Mouse (Mus musculus): ENCODE measurements around the gene Magi1. TPM values are rescaled to one million over a fixed set of nuclear protein-coding genes. Genes with fewer than 3 reads are reported as not detected.
A peak's percentile ranks its signal among the peaks of the same experiment; 100 is the strongest.

The Magi1 gene
- polyA plus RNA-seq, 1 experiment from 2014 or later = 6.8 TPM

DNA sequence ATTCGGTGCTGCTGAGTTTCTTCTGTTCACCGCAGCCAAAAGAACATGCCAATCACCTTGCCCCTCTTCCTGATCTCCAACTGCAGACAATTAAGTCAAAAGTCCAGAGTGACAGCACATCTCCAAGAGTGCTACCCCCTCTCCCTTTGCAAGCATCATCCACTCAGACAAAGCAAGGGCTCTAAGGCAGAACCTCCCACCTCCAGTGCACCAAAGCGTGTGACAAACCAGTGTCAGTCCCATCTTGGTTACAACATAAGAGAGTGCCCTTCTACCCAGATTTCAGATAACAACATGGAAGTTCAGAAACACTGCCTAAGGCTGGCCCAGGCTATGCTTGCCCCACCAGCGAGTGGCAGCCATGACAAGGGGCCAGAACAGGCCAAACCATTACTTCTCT lies 554.9 kb downstream of the Magi1 start:
- Histone ChIP-seq H3K27ac (replicated peaks; ENCODE audit: low read depth, low read length) (no peak overlapping the region), H3K4me2 (ENCODE audit: low read depth, low read length) (no peak overlapping the region), H3K27me3 (replicated peaks; ENCODE audit: control insufficient read depth, insufficient read depth, low read length) (no peaks in the 10 kb centered on the region), H3K36me3 (ENCODE audit: control insufficient read depth, insufficient read depth, low read length) (no peaks in the 10 kb centered on the region), H3K4me1 (ENCODE audit: control insufficient read depth, insufficient read depth, low read length) (peaks cover 7% of the 10 kb centered on the region), H3K9me3 (ENCODE audit: control insufficient read depth, low read length) (no peaks in the 10 kb centered on the region), H3K9ac (ENCODE audit: low read depth, low read length) (no peak overlapping the region), H3K4me3 (ENCODE audit: low read depth, low read length) (no peak overlapping the region)
- 75% methylated on average over 4 of the region's 4 CpGs for WGBS
- DNase-seq (ENCODE audit: low spot score) (no peak), ATAC-seq (ENCODE audit: low read depth) (no peak)

DNA sequence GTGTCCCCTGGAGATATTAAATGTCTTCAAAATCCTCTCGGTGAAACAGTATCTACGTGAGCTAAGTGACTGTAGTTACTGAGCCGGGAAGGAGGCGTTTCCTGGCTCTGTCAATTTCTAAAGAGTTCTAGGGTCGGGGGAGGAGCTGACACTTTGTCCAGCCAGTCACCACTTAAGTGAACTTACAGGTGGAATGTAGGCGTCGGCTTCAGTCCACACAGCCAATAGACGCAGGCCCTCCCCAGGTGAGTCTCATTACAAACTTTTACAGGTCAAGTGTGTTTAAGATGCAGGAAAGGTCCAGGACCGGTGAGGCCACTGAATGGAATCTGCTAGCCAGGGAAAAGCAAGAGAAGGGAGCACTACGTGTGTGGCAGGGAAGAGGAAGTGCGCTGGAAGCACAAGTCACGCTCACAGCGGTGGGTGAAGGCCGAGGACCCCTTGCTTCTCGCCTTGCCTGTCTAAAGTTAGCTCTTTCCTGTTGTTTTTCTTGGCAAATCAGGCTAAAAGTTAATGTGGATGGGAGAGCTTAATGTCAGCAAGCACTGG lies 556.0 kb downstream of the Magi1 start:
- ATAC-seq (ENCODE audit: low read depth) (peak; percentile 41; the same call in 1 of the 2 replicates), DNase-seq (ENCODE audit: low spot score) (peak; percentile 31)
- Histone ChIP-seq H3K36me3 (ENCODE audit: control insufficient read depth, insufficient read depth, low read length) (no peaks in the 10 kb centered on the region), H3K9me3 (ENCODE audit: control insufficient read depth, low read length) (no peaks in the 10 kb centered on the region), H3K4me3 (ENCODE audit: low read depth, low read length) (no peak overlapping the region), H3K27me3 (replicated peaks; ENCODE audit: control insufficient read depth, insufficient read depth, low read length) (no peaks in the 10 kb centered on the region), H3K4me1 (ENCODE audit: control insufficient read depth, insufficient read depth, low read length) (peaks cover 13% of the 10 kb centered on the region), H3K4me2 (ENCODE audit: low read depth, low read length) (no peak overlapping the region), H3K27ac (replicated peaks; ENCODE audit: low read depth, low read length) (no peak overlapping the region), H3K9ac (ENCODE audit: low read depth, low read length) (no peak overlapping the region)
- 34% methylated on average over 15 of the region's 15 CpGs for WGBS

DNA sequence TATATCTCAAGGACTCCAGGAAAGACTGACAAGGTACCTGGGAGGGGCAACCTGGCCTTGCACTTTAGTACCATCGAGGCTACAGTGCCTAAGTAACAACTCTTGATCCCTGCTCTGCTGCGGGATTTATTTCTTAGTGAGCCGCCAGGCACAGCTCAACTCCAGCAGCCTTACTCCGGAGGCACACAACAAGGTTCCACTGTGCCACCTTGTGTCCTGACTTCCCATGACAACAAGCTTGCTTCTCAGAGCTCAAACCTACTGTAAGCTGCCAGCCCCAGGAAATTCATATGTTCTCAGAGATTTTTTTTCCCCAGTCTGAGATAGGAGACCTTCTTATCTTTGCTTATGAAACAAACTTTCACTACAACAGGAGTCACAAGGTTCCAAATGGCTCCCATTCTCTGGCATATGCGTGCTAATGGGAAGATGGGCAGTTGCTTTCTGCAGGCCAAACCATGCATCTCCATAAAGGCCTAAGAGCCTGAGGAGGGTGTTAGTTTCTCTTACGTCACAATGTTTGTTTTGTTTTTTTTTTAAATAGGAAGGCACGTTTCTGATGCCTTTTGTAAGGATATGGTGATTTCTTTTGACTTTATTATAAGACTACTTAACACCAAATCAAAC lies 556.8 kb downstream of the Magi1 start:
- no peak for ATAC-seq (ENCODE audit: low read depth)
- Histone ChIP-seq H3K9ac (ENCODE audit: low read depth, low read length) (no peak overlapping the region), H3K4me3 (ENCODE audit: low read depth, low read length) (no peak overlapping the region), H3K27ac (replicated peaks; ENCODE audit: low read depth, low read length) (no peak overlapping the region), H3K36me3 (ENCODE audit: control insufficient read depth, insufficient read depth, low read length) (no peaks in the 10 kb centered on the region), H3K27me3 (replicated peaks; ENCODE audit: control insufficient read depth, insufficient read depth, low read length) (no peaks in the 10 kb centered on the region), H3K9me3 (ENCODE audit: control insufficient read depth, low read length) (no peaks in the 10 kb centered on the region), H3K4me1 (ENCODE audit: control insufficient read depth, insufficient read depth, low read length) (peaks cover 13% of the 10 kb centered on the region), H3K4me2 (ENCODE audit: low read depth, low read length) (no peak overlapping the region)
- WGBS = 50% methylated on average over 7 of the region's 7 CpGs
- peak; percentile 60 for DNase-seq (ENCODE audit: low spot score)

DNA sequence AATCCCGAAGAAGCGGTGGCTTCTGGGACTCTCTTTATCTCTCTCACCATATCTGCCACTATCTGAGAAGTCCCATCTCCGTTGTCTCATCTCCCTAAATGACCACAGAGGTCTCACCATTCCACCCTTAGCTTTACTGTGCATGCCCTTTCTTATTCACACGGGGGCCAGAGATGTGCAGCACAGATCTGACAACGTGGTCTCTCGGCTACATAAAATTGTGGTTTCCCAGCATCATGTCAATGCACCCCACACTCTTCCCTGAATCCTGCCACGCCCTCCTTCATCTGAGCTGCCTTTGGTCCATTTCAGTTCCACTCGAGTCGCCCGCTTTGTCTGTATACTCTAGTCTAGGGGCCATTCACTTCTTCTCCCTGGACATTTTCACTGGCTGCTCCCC lies 557.6 kb downstream of the Magi1 start:
- no peak overlapping the region for H3K9ac ChIP-seq (ENCODE audit: low read depth, low read length)
- H3K4me2 ChIP-seq (ENCODE audit: low read depth, low read length) = no peak overlapping the region
- no peaks in the 10 kb centered on the region for H3K27me3 ChIP-seq (replicated peaks; ENCODE audit: control insufficient read depth, insufficient read depth, low read length)
- H3K36me3 ChIP-seq (ENCODE audit: control insufficient read depth, insufficient read depth, low read length) = no peaks in the 10 kb centered on the region
- no peak for DNase-seq (ENCODE audit: low spot score)
- H3K9me3 ChIP-seq (ENCODE audit: control insufficient read depth, low read length) = no peaks in the 10 kb centered on the region
- no peak overlapping the region for H3K27ac ChIP-seq (replicated peaks; ENCODE audit: low read depth, low read length)
- WGBS = 91% methylated on average over 10 of the region's 10 CpGs
- ATAC-seq (ENCODE audit: low read depth) = no peak
- peaks cover 13% of the 10 kb centered on the region for H3K4me1 ChIP-seq (ENCODE audit: control insufficient read depth, insufficient read depth, low read length)
- no peak overlapping the region for H3K4me3 ChIP-seq (ENCODE audit: low read depth, low read length)

DNA sequence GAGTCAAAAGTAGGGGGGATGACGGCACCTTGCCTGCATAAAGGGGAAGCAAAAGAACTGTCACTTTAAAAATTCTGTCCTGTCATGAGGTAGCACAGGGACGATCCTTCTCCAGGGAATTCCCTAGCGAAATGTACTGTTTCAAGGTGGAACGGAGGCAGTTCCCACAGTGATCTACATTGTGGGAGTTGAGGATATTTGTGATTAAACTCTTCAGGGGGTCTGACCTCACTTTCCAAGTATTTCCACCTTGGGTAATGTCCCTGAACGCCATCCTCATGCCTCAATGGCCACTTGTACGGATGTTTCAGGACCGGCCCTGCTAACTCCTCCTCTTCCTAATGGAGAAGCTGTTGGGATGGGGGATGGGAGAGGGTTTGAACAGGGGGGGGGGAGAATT lies 559.0 kb downstream of the Magi1 start:
- Histone ChIP-seq H3K9ac (ENCODE audit: low read depth, low read length) (no peak overlapping the region), H3K4me1 (ENCODE audit: control insufficient read depth, insufficient read depth, low read length) (peaks cover 13% of the 10 kb centered on the region), H3K4me2 (ENCODE audit: low read depth, low read length) (no peak overlapping the region), H3K27ac (replicated peaks; ENCODE audit: low read depth, low read length) (no peak overlapping the region), H3K9me3 (ENCODE audit: control insufficient read depth, low read length) (no peaks in the 10 kb centered on the region), H3K36me3 (ENCODE audit: control insufficient read depth, insufficient read depth, low read length) (no peaks in the 10 kb centered on the region), H3K4me3 (ENCODE audit: low read depth, low read length) (no peak overlapping the region), H3K27me3 (replicated peaks; ENCODE audit: control insufficient read depth, insufficient read depth, low read length) (no peaks in the 10 kb centered on the region)
- WGBS = 66% methylated on average over 7 of the region's 7 CpGs
- ATAC-seq (ENCODE audit: low read depth) = no peak
- no peak for DNase-seq (ENCODE audit: low spot score)

DNA sequence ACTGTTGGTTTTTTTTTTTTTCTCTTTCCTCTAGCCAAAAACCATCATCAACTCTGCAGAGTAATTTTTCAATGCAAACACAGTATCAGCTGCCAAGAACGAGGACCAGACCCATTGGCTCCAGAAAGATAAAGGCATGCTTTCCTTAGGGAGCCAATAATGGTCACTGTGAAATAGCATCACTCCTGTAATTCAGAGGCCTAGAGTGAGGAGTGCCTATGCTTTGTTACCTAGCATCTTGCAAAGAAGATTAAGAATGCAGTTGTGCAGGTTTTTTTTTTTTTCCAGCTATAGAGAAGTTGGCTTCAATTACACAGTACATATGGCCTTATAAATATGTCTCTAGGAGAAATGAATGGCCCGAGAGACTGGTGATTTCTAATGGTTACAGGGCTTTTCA lies 560.5 kb downstream of the Magi1 start:
- Histone ChIP-seq H3K27me3 (replicated peaks; ENCODE audit: control insufficient read depth, insufficient read depth, low read length) (peaks cover 4% of the 10 kb centered on the region; the same call in 1 of the 2 replicates), H3K36me3 (ENCODE audit: control insufficient read depth, insufficient read depth, low read length) (no peaks in the 10 kb centered on the region), H3K9ac (ENCODE audit: low read depth, low read length) (no peak overlapping the region), H3K27ac (replicated peaks; ENCODE audit: low read depth, low read length) (no peak overlapping the region), H3K4me1 (ENCODE audit: control insufficient read depth, insufficient read depth, low read length) (peaks cover 21% of the 10 kb centered on the region), H3K4me2 (ENCODE audit: low read depth, low read length) (no peak overlapping the region), H3K9me3 (ENCODE audit: control insufficient read depth, low read length) (no peaks in the 10 kb centered on the region), H3K4me3 (ENCODE audit: low read depth, low read length) (no peak overlapping the region)
- DNase-seq (ENCODE audit: low spot score) (peak; percentile 61), ATAC-seq (ENCODE audit: low read depth) (0 out of 2 replicates have a peak, but pooled peaks have one; percentile 22)
- WGBS = 57% methylated on average over 2 of the region's 2 CpGs

DNA sequence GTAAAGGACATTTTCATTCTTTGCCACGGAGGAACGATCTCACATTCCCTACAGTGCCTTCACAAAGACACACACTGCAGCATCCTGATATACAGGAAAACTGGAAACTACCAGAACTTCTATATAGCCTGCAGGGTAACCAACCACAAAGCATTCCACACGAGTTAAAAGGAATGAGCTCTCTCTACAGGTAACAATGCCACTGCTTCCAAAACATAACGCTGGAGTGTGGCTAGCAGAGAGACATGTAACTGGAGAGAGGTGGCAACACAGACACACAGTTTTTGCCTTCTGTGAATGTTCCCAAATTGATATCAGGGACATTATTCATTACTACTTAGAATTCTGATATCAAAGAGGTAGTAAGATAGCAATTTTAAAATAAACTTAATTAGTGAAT lies 564.2 kb downstream of the Magi1 start:
- Histone ChIP-seq H3K4me1 (ENCODE audit: control insufficient read depth, insufficient read depth, low read length) (peaks cover 26% of the 10 kb centered on the region), H3K9me3 (ENCODE audit: control insufficient read depth, low read length) (no peaks in the 10 kb centered on the region), H3K4me3 (ENCODE audit: low read depth, low read length) (no peak overlapping the region), H3K36me3 (ENCODE audit: control insufficient read depth, insufficient read depth, low read length) (no peaks in the 10 kb centered on the region), H3K27me3 (replicated peaks; ENCODE audit: control insufficient read depth, insufficient read depth, low read length) (peaks cover 9% of the 10 kb centered on the region), H3K9ac (ENCODE audit: low read depth, low read length) (no peak overlapping the region), H3K4me2 (ENCODE audit: low read depth, low read length) (no peak overlapping the region), H3K27ac (replicated peaks; ENCODE audit: low read depth, low read length) (no peak overlapping the region)
- 49% methylated on average over 4 of the region's 4 CpGs for WGBS
- ATAC-seq (ENCODE audit: low read depth) (no peak), DNase-seq (ENCODE audit: low spot score) (no peak)

DNA sequence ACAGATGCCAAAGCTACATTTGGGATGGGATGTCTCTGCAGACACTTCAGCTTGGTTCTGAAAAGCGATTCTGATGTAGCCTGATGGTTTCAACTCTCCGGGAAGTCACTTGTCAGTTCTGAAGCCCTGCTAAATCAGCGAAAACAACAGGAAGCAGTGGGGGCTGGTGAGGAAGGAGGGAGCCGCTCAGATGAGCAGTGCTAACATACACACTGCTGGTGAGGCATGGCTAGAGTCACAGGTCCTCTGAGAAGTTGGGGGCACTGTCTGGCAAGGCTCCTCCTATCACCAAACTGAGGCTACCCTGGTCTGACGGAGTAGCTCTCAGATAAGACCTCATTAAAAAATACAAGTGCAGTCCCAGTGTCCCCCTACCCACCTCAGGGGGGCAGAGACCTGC lies 565.3 kb downstream of the Magi1 start:
- WGBS = 21% methylated on average over 5 of the region's 5 CpGs

DNA sequence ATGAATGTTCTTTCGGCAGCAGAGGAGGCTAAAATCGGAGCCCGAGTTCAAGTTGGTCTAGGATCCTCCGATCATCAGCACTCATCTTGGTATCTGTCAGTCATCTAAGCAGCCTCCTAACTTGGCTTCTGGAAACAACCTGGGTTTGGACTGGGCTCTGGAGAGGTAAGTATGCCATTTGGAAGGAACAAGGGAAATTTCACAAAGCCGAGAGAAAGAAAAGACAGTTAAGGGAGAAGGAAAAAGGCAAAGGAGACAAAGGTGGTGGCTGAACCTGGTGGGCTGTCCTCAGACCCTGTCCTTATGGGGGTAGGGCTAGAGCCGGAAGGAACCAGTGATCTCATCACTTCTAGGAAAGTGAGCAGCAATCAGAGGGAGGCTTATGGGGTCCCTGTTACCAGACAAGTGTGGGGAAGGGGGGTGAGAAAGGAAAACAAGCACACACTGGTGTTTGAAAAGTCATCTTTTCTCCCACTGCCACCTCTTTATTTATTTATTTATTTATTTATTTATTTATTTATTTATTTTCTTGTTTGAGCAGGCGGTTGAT lies 565.8 kb downstream of the Magi1 start:
- peaks cover 9% of the 10 kb centered on the region for H3K27me3 ChIP-seq (replicated peaks; ENCODE audit: control insufficient read depth, insufficient read depth, low read length)
- H3K4me3 ChIP-seq (ENCODE audit: low read depth, low read length) = no peak overlapping the region
- no peaks in the 10 kb centered on the region for H3K9me3 ChIP-seq (ENCODE audit: control insufficient read depth, low read length)
- H3K27ac ChIP-seq (replicated peaks; ENCODE audit: low read depth, low read length) = no peak overlapping the region
- ATAC-seq (ENCODE audit: low read depth) (no peak), DNase-seq (ENCODE audit: low spot score) (no peak)
- WGBS = 36% methylated on average over 7 of the region's 7 CpGs
- peaks cover 21% of the 10 kb centered on the region for H3K4me1 ChIP-seq (ENCODE audit: control insufficient read depth, insufficient read depth, low read length)
- H3K4me2 ChIP-seq (ENCODE audit: low read depth, low read length) = peak overlapping the region; percentile 53; the same call in 1 of the 2 replicates
- no peaks in the 10 kb centered on the region for H3K36me3 ChIP-seq (ENCODE audit: control insufficient read depth, insufficient read depth, low read length)
- H3K9ac ChIP-seq (ENCODE audit: low read depth, low read length) = no peak overlapping the region

More for the DNA sequence above, 565.3 kb downstream of the Magi1 start:
- Histone ChIP-seq H3K36me3 (ENCODE audit: control insufficient read depth, insufficient read depth, low read length) (no peaks in the 10 kb centered on the region), H3K4me2 (ENCODE audit: low read depth, low read length) (no peak overlapping the region), H3K27ac (replicated peaks; ENCODE audit: low read depth, low read length) (no peak overlapping the region), H3K4me1 (ENCODE audit: control insufficient read depth, insufficient read depth, low read length) (peaks cover 24% of the 10 kb centered on the region), H3K27me3 (replicated peaks; ENCODE audit: control insufficient read depth, insufficient read depth, low read length) (peaks cover 9% of the 10 kb centered on the region), H3K9ac (ENCODE audit: low read depth, low read length) (no peak overlapping the region), H3K9me3 (ENCODE audit: control insufficient read depth, low read length) (no peaks in the 10 kb centered on the region), H3K4me3 (ENCODE audit: low read depth, low read length) (no peak overlapping the region)
- ATAC-seq (ENCODE audit: low read depth) (no peak), DNase-seq (ENCODE audit: low spot score) (no peak)
